Mouse (Mus musculus): ENCODE measurements around the gene BC061237. TPM values are rescaled to one million over a fixed set of nuclear protein-coding genes. Genes with fewer than 3 reads are reported as not detected.

BC061237 gene
- not detected for polyA plus RNA-seq (2017; shearing (Covaris generic))

GRCm38 (mm10) chr14:44492163-44492562 is at the start of gene BC061237:
BC061237 (plus strand) TSS chr14:44492463.

DNA sequence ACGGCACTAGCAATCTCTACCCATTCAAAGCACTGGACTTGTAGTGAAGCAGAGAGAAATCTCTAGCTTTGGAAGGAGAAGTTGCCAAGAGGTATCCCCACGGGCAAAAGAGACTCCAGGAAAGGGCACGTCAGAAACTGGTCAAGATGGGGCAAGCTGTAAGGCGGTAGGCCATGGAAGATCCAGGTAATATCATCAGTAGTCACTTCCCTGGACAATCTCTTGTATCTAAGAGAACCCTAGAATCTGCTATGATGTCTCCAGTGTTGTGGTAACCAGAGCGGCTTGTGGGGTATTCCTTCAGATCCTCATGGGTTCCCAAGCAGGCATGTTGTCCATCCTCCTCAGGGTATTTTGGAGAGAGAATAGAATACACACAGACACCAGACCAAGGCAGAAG is 25.7 kb downstream of the BC061237 start, which contains the start of gene Gm17093:
Gene Gm17093, plus strand, starts transcription at position 301 of the 400 bp plus-strand sequence.

Other genes starting within 250 kb of the BC061237 start
- not detected for gene Gm8220, start 206.9 kb upstream of the BC061237 start, polyA plus RNA-seq (2017; shearing (Covaris generic))
- gene Gm5930, start 153.9 kb upstream of the BC061237 start, polyA plus RNA-seq (2017; shearing (Covaris generic)): not detected
- gene Gm8229, start 127.1 kb upstream of the BC061237 start, polyA plus RNA-seq (2017; shearing (Covaris generic)): not detected
- not detected for gene Gm3371, start 81.8 kb upstream of the BC061237 start, polyA plus RNA-seq (2017; shearing (Covaris generic))
- gene Gm8232, start 58.8 kb upstream of the BC061237 start, polyA plus RNA-seq (2017; shearing (Covaris generic)): not detected
- gene Gm17093, start 25.8 kb downstream of the BC061237 start, polyA plus RNA-seq (2017; shearing (Covaris generic)): not detected
- gene Gm8247, start 90.7 kb downstream of the BC061237 start, polyA plus RNA-seq (2017; shearing (Covaris generic)): not detected
- gene Gm5624, start 135.5 kb downstream of the BC061237 start, polyA plus RNA-seq (2017; shearing (Covaris generic)): not detected
- not detected for gene Gm8257, start 214.0 kb downstream of the BC061237 start, polyA plus RNA-seq (2017; shearing (Covaris generic))